Mouse (Mus musculus): ENCODE results near the gene Olfr1006. TPM values are rescaled to one million over a fixed set of nuclear protein-coding genes. Genes with fewer than 3 reads are reported as not detected.
"Not testable (repeated sequence)": the region's sequence is repeated elsewhere in the genome, so short reads cannot be mapped to it uniquely, and the experiment has no call there.

Gene Olfr1006
- total RNA-seq (2018; cell fraction: chromatin; rRNA removed): not detected
- not detected for total RNA-seq (2018; cell fraction: cytosol; rRNA removed)
- total RNA-seq (2018; cell fraction: nucleus; rRNA removed): not detected
- polyA plus RNA-seq (2018): not detected in 3 replicates

- Histone ChIP-seq H3K4me3 (ENCODE audit: inconsistent target) (no peak within 1 kb of the TSS), H3K79me2 (ENCODE audit: inconsistent target) (no peaks in the 10 kb centered on the region), H3K36me3 (ENCODE audit: inconsistent target) (no peaks in the 10 kb centered on the region), H3K27ac (no peak within 1 kb of the TSS)
Observed at GRCm38 (mm10) chr2:85678667-85679066, at the start of gene Olfr1006. Gene Olfr1006 (minus strand): TSS chr2:85678767.

GRCm38 (mm10) chr2:85725793-85726192, 47.2 kb upstream of the Olfr1006 start:
- H3K4me3 ChIP-seq (ENCODE audit: inconsistent target): no peak overlapping the region
- WGBS (ENCODE audit: missing documents): 14% methylated on average over 3 of the region's 3 CpGs
- H3K36me3 ChIP-seq (ENCODE audit: inconsistent target): no peaks in the 10 kb centered on the region
- no peaks in the 10 kb centered on the region for H3K79me2 ChIP-seq (ENCODE audit: inconsistent target)
- H3K27ac ChIP-seq: no peak overlapping the region

- H3K36me3 ChIP-seq (ENCODE audit: inconsistent target): no peaks in the 10 kb centered on the region
- H3K27ac ChIP-seq: no peak within 1 kb of the TSS
- 67% methylated on average over 1 of the region's 1 CpGs for WGBS (ENCODE audit: missing documents)
- H3K79me2 ChIP-seq (ENCODE audit: inconsistent target): no peaks in the 10 kb centered on the region
- H3K4me3 ChIP-seq (ENCODE audit: inconsistent target): no peak within 1 kb of the TSS
Observed at GRCm38 (mm10) chr2:85715119-85715518, 36.6 kb upstream of the Olfr1006 start, which contains the start of gene Olfr1009. Gene Olfr1009 (plus strand): TSS chr2:85715419.

GRCm38 (mm10) chr2:85711159-85711558, 32.6 kb upstream of the Olfr1006 start:
- H3K27ac ChIP-seq: no peak overlapping the region
- no peaks in the 10 kb centered on the region for H3K36me3 ChIP-seq (ENCODE audit: inconsistent target)
- WGBS (ENCODE audit: missing documents): 16% methylated on average over 1 of the region's 1 CpGs
- H3K79me2 ChIP-seq (ENCODE audit: inconsistent target): no peaks in the 10 kb centered on the region
- no peak overlapping the region for H3K4me3 ChIP-seq (ENCODE audit: inconsistent target)

- not testable (repeated sequence) for H3K4me3 ChIP-seq (ENCODE audit: inconsistent target); H3K36me3 ChIP-seq (ENCODE audit: inconsistent target); H3K27ac ChIP-seq; H3K79me2 ChIP-seq (ENCODE audit: inconsistent target)
- 52% methylated on average over 2 of the region's 2 CpGs for WGBS (ENCODE audit: missing documents)
Observed at GRCm38 (mm10) chr2:85710680-85711079, 32.1 kb upstream of the Olfr1006 start.

- Histone ChIP-seq H3K27ac (no peak within 1 kb of the TSS), H3K36me3 (ENCODE audit: inconsistent target) (no peaks in the 10 kb centered on the region), H3K79me2 (ENCODE audit: inconsistent target) (no peaks in the 10 kb centered on the region), H3K4me3 (ENCODE audit: inconsistent target) (no peak within 1 kb of the TSS)
Observed at GRCm38 (mm10) chr2:85689131-85689530, 10.6 kb upstream of the Olfr1006 start, which contains the start of gene Olfr1008. Gene Olfr1008 (plus strand): TSS chr2:85689431.

GRCm38 (mm10) chr2:85664355-85664754, 14.2 kb downstream of the Olfr1006 start, which contains the start of gene Olfr154:
Gene Olfr154 (minus strand): TSS chr2:85664455.
- H3K79me2 ChIP-seq (ENCODE audit: inconsistent target); H3K4me3 ChIP-seq (ENCODE audit: inconsistent target); H3K27ac ChIP-seq: not testable (repeated sequence)

GRCm38 (mm10) chr2:85650604-85651003, 28.0 kb downstream of the Olfr1006 start, which contains the start of gene Olfr1002:
Gene Olfr1002 (minus strand): TSS chr2:85650704.
- Histone ChIP-seq H3K4me3 (ENCODE audit: inconsistent target) (no peak within 1 kb of the TSS), H3K36me3 (ENCODE audit: inconsistent target) (no peaks in the 10 kb centered on the region), H3K27ac (no peak within 1 kb of the TSS), H3K79me2 (ENCODE audit: inconsistent target) (no peaks in the 10 kb centered on the region)
- WGBS (ENCODE audit: missing documents): 90% methylated on average over 1 of the region's 1 CpGs

More at GRCm38 (mm10) chr2:85664355-85664754, 14.2 kb downstream of the Olfr1006 start, which contains the start of gene Olfr154:
- H3K36me3 ChIP-seq (ENCODE audit: inconsistent target): not testable (repeated sequence)

Other genes starting within 250 kb of the Olfr1006 start
- not detected in 3 replicates for gene Olfr994, start 242.3 kb downstream of the Olfr1006 start, polyA plus RNA-seq (2018)
- not detected in 3 replicates for gene Olfr995, start 235.1 kb downstream of the Olfr1006 start, polyA plus RNA-seq (2018)
- gene 4833423E24Rik, start 159.7 kb downstream of the Olfr1006 start, polyA plus RNA-seq (2018): not detected in 3 replicates
- not detected in 3 replicates for gene Olfr996, start 99.6 kb downstream of the Olfr1006 start, polyA plus RNA-seq (2018)
- not detected in 3 replicates for gene Olfr998, start 89.8 kb downstream of the Olfr1006 start, polyA plus RNA-seq (2018)
- gene Olfr1000, start 66.9 kb downstream of the Olfr1006 start, polyA plus RNA-seq (2018): not detected in 3 replicates
- not detected in 3 replicates for gene Olfr1002, start 28.1 kb downstream of the Olfr1006 start, polyA plus RNA-seq (2018)
- not detected in 3 replicates for gene Olfr154, start 14.3 kb downstream of the Olfr1006 start, polyA plus RNA-seq (2018)
- gene Olfr1008, start 10.7 kb upstream of the Olfr1006 start, polyA plus RNA-seq (2018): not detected in 3 replicates
- not detected in 3 replicates for gene Olfr1009, start 36.7 kb upstream of the Olfr1006 start, polyA plus RNA-seq (2018)
- not detected in 3 replicates for gene Olfr1012, start 84.0 kb upstream of the Olfr1006 start, polyA plus RNA-seq (2018)
- not detected in 3 replicates for gene Olfr1013, start 88.3 kb upstream of the Olfr1006 start, polyA plus RNA-seq (2018)
- not detected in 3 replicates for gene Olfr1014, start 93.9 kb upstream of the Olfr1006 start, polyA plus RNA-seq (2018)
- not detected in 3 replicates for gene Olfr1015, start 103.2 kb upstream of the Olfr1006 start, polyA plus RNA-seq (2018)
- not detected in 3 replicates for gene Olfr1016, start 123.8 kb upstream of the Olfr1006 start, polyA plus RNA-seq (2018)
- not detected in 3 replicates for gene Olfr1018, start 139.7 kb upstream of the Olfr1006 start, polyA plus RNA-seq (2018)
- not detected in 3 replicates for gene Olfr1019, start 166.7 kb upstream of the Olfr1006 start, polyA plus RNA-seq (2018)
- gene Olfr1020, start 168.3 kb upstream of the Olfr1006 start, polyA plus RNA-seq (2018): not detected in 3 replicates
- not detected in 3 replicates for gene Olfr1022, start 189.8 kb upstream of the Olfr1006 start, polyA plus RNA-seq (2018)
- not detected in 3 replicates for gene Olfr1023, start 206.9 kb upstream of the Olfr1006 start, polyA plus RNA-seq (2018)
- gene Olfr1024, start 226.3 kb upstream of the Olfr1006 start, polyA plus RNA-seq (2018): not detected in 3 replicates
- gene Olfr1025-ps1, start 236.4 kb upstream of the Olfr1006 start, polyA plus RNA-seq (2018): not detected in 3 replicates
- gene Olfr1026, start 242.8 kb upstream of the Olfr1006 start, polyA plus RNA-seq (2018): not detected in 3 replicates